Mouse (Mus musculus) kidney, adult 2 months (tissue): Measurements from ENCODE around the gene Zfp940. TPM values are rescaled to one million over a fixed set of nuclear protein-coding genes. Genes with fewer than 3 reads are reported as not detected.

Source experiments
- DNase-seq: peaks from one replicate; pipeline ENCODE4 v3.0.0; 2021
- H3K27ac ChIP-seq: fragments of 200-500 bp; 2 replicates; pipeline ENCODE4 v1.5.1; 2012; ENCODE audit warnings: low read depth, low read length, control low read depth, inconsistent platforms; ENCODE audit not compliant: insufficient read depth
- H3K27me3 ChIP-seq: fragments of 200-500 bp; replicated peaks from 2 replicates; pipeline ENCODE4 v1.6.1; 2012; ENCODE audit warnings: mild to moderate bottlenecking, moderate library complexity, low read length, inconsistent platforms; ENCODE audit not compliant: control insufficient read depth, insufficient read depth
- H3K36me3 ChIP-seq: fragments of 200-500 bp; 2 replicates; pipeline ENCODE4 v1.6.1; 2012; ENCODE audit warnings: mild to moderate bottlenecking, moderate library complexity, low read length, inconsistent platforms; ENCODE audit not compliant: control insufficient read depth, insufficient read depth
- H3K4me1 ChIP-seq: fragments of 200-500 bp; 2 replicates; pipeline ENCODE4 v1.6.1; 2011; ENCODE audit warnings: low read length; ENCODE audit not compliant: control insufficient read depth, insufficient read depth
- H3K4me3 ChIP-seq: fragments of 200-500 bp; 2 replicates; pipeline ENCODE4 v1.5.1; 2011; ENCODE audit warnings: mild to moderate bottlenecking, low read depth, low read length, control low read depth; ENCODE audit not compliant: insufficient read depth
- CTCF ChIP-seq: fragments of 200-500 bp; conservative IDR thresholded peaks from 2 replicates; pipeline ENCODE4 v1.5.1; 2011; ENCODE audit warnings: low read depth, mild to moderate bottlenecking, control low read depth, low read length, moderate library complexity, mixed read lengths; ENCODE audit not compliant: insufficient read depth, insufficient read length
- POLR2A ChIP-seq: fragments of 200-500 bp; IDR thresholded peaks from one replicate; pipeline ENCODE4 v1.6.1; 2011; ENCODE audit warnings: low read depth, low read length, control low read depth
- WGBS: fragments of 180-500 bp; shearing (Covaris S2); methylation state at CpG from one replicate; pipeline ENCODE4 v1.1.7; 2018; 5-methylcytosine and 5-hydroxymethylcytosine counted together
- polyA plus RNA-seq: library from polyadenylated mRNA; depleted of rRNA; stranded (reverse); fragments of >200 nt; gene quantifications from 2 replicates; pipeline ENCODE4 v1.2.3, GENCODE M21; 2012; rRNA removed

The Zfp940 gene
- polyA plus RNA-seq, 1 experiment = 0.61 TPM

- TF ChIP-seq CTCF (no peak), POLR2A (no peak)
Measured at GRCm38 (mm10) chr7:29812244-29812643, 41.2 kb downstream of the Zfp940 start.

DNA sequence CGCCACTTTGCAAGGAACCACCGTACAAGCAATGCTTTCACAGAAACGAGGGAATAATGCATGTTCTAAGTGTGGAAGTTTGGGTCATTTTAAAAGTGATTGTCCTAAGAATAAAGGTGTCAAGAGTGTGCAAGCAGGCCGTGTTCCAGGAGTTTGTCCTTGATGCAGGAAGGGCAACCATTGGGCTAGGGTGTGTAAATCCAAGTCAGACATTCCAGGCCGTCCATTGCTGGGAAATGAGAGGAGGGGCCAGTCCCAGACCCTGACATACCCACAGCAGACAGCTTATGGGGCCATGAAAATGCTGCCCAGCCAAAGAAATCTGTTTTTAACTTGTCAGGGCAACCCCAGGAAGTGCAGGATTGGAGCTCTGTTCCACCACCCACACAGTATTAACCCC is 46.4 kb downstream of the Zfp940 start:
- Histone ChIP-seq H3K4me1 (no peaks in the 10 kb centered on the region), H3K27ac (no peak overlapping the region), H3K27me3 (no peaks in the 10 kb centered on the region), H3K36me3 (no peaks in the 10 kb centered on the region), H3K4me3 (no peak overlapping the region)
- 77% methylated on average over 5 of the region's 5 CpGs for WGBS
- no peak for DNase-seq
- TF ChIP-seq POLR2A (no peak), CTCF (no peak)

More at GRCm38 (mm10) chr7:29812244-29812643, 41.2 kb downstream of the Zfp940 start:
- no peaks in the 10 kb centered on the region for H3K27me3 ChIP-seq
- H3K27ac ChIP-seq = no peak overlapping the region
- no peak overlapping the region for H3K4me3 ChIP-seq
- no peak for DNase-seq
- H3K36me3 ChIP-seq = no peaks in the 10 kb centered on the region
- 98% methylated on average over 1 of the region's 1 CpGs for WGBS
- H3K4me1 ChIP-seq = peaks cover 5% of the 10 kb centered on the region; the same call in 1 of the 2 replicates

DNA sequence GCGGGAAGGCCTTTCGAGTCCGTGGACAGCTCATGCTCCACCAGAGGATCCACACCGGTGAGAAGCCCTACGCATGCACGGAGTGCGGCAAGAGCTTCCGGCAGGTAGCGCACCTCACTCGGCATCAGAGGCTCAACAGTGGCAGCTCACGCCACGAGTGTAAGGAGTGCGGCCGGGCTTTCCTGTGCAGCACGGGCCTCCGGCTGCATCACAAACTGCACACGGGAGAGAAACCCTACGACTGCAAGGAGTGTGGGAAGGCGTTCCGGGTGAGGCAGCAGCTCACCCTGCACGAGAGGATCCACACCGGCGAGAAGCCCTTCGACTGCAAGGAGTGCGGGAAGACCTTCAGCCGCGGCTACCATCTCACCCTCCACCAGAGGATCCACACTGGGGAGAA is 60.6 kb downstream of the Zfp940 start:
- H3K36me3 ChIP-seq = peaks cover 6% of the 10 kb centered on the region
- no peaks in the 10 kb centered on the region for H3K4me1 ChIP-seq
- H3K4me3 ChIP-seq = no peak overlapping the region
- TF ChIP-seq CTCF = no peak
- TF ChIP-seq POLR2A = no peak
- H3K27ac ChIP-seq = no peak overlapping the region
- no peaks in the 10 kb centered on the region for H3K27me3 ChIP-seq
- 65% methylated on average over 27 of the region's 27 CpGs for WGBS
- no peak for DNase-seq

GRCm38 (mm10) chr7:29785888-29786287 is 67.6 kb downstream of the Zfp940 start:
- 67% methylated on average over 5 of the region's 5 CpGs for WGBS
- Histone ChIP-seq H3K27ac (no peak overlapping the region), H3K4me1 (peaks cover 5% of the 10 kb centered on the region; the same call in 1 of the 2 replicates), H3K27me3 (no peaks in the 10 kb centered on the region), H3K36me3 (peaks cover 1% of the 10 kb centered on the region), H3K4me3 (peak overlapping the region; percentile 41)
- TF ChIP-seq CTCF = no peak
- TF ChIP-seq POLR2A = no peak
- no peak for DNase-seq

GRCm38 (mm10) chr7:29785023-29785422 is 68.4 kb downstream of the Zfp940 start:
- TF ChIP-seq CTCF (no peak), POLR2A (no peak)
- DNase-seq = no peak
- Histone ChIP-seq H3K4me1 (peaks cover 5% of the 10 kb centered on the region; the same call in 1 of the 2 replicates), H3K27ac (no peak overlapping the region), H3K27me3 (no peaks in the 10 kb centered on the region), H3K4me3 (peak overlapping the region; percentile 41), H3K36me3 (peaks cover under 1% of the 10 kb centered on the region)
- WGBS = 51% methylated on average over 8 of the region's 8 CpGs

DNA sequence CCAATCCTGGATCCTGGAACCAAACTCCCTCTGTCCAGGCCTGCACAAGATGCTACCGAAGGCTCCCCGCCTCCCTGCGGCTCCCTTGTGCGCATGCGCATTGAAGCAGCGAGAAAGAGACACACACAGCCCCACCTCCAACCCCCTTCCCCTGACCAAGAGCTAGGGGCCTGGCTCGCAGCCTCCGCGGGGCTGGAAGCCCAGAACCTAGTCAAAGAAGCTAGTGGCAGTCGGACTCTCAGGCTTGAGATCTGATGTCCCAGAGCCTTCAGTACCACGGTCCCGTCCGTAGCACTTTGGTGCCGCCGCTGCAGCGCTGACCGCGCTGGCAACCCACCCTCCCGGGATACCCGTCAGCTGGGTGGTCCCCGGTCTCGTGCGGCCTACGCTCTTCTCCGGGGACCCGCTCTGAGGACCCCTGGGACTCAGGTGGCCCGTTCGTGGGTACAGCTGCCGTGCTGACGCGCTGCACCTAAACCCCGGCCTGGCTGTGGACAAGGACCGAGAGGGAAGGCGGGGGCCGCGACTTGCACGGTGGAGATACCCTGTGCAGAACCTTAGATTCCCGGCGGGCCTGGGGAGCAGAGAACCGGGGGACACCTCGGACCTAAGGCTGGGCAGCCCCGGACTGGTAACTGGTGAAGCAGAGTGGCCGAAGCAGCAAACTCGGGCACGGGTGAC is 69.5 kb downstream of the Zfp940 start, which contains the start of gene Zfp30:
Zfp30 (plus strand) TSS at position 128 of the 681 bp plus-strand sequence.
- Histone ChIP-seq H3K36me3 (no peaks in the 10 kb centered on the region), H3K27me3 (no peaks in the 10 kb centered on the region), H3K4me1 (peaks cover 5% of the 10 kb centered on the region; the same call in 1 of the 2 replicates), H3K27ac (peak within 1 kb of the TSS; percentile 81), H3K4me3 (peak within 1 kb of the TSS; percentile 76)
- 1% methylated on average over 45 of the region's 45 CpGs for WGBS
- TF ChIP-seq CTCF (no peak), POLR2A (peak; percentile 45)
- DNase-seq = peak; percentile 90

Other genes starting within 250 kb of the Zfp940 start
- gene Catsperg2, start 126.6 kb downstream of the Zfp940 start, polyA plus RNA-seq = 0.03 TPM in 1 of 2 replicates, not detected in the other
- 5.5 and 5.7 TPM in 2 replicates for gene Zfp84, start 85.1 kb downstream of the Zfp940 start, polyA plus RNA-seq
- 3.6 and 3.8 TPM in 2 replicates for gene Zfp30, start 69.7 kb downstream of the Zfp940 start, polyA plus RNA-seq
- gene Zfp790, start 37.6 kb downstream of the Zfp940 start, polyA plus RNA-seq = 2.6 and 3.3 TPM in 2 replicates
- 1.7 and 1.8 TPM in 2 replicates for gene Zfp420, start 6.3 kb upstream of the Zfp940 start, polyA plus RNA-seq
- 2.1 and 2.4 TPM in 2 replicates for gene Zfp27, start 52.9 kb upstream of the Zfp940 start, polyA plus RNA-seq
- 1.1 and 1.5 TPM in 2 replicates for gene Zfp383, start 54.6 kb upstream of the Zfp940 start, polyA plus RNA-seq
- gene Zfp74, start 100.4 kb upstream of the Zfp940 start, polyA plus RNA-seq = 4.7 and 5.0 TPM in 2 replicates
- 4.5 and 5.0 TPM in 2 replicates for gene Zfp568, start 130.3 kb upstream of the Zfp940 start, polyA plus RNA-seq
- 1.7 and 1.9 TPM in 2 replicates for gene Zfp14, start 197.7 kb upstream of the Zfp940 start, polyA plus RNA-seq
- 0.29 and 0.42 TPM in 2 replicates for gene Zfp82, start 219.2 kb upstream of the Zfp940 start, polyA plus RNA-seq
- gene Gm26920, start 236.7 kb upstream of the Zfp940 start, polyA plus RNA-seq = 0.07 TPM in 1 of 2 replicates, not detected in the other
- gene Zfp566, start 236.9 kb upstream of the Zfp940 start, polyA plus RNA-seq = 1.4 and 2.1 TPM in 2 replicates
- 13.2 and 18.1 TPM in 2 replicates for gene Zfp260, start 241.1 kb upstream of the Zfp940 start, polyA plus RNA-seq